Mouse (Mus musculus): Measurements from ENCODE around the gene Klf17. TPM values are rescaled to one million over a fixed set of nuclear protein-coding genes. Genes with fewer than 3 reads are reported as not detected.

The Klf17 gene
- polyA plus RNA-seq (2015; fragmentation: Nextera tagmentation; extraction: Ambion mirVana): not detected in 2 replicates

DNA sequence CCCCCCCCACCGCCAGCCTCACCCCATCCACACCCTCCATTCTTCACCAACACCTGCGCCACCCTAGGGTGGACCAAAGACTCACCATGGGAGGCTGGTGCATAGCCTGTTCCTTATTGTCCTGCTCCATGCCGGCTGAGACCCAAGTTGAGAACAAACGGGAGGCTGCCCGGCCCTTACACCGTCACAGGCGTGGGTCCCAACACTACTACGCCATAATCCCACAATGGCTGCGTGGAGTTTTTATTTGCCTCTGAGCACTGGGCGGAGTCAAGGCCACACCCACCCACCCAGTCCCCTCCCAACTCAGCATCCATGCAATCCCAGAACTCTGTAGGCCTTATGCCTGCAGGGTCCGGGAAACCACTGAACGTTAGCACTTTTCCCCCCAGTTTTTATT, at the start of gene Klf17:
Gene Klf17, minus strand, starts transcription at position 233 of the 400 bp plus-strand sequence.
- Histone ChIP-seq H3K9me3 (replicated peaks; ENCODE audit: control insufficient read depth, low read length, poor library complexity, severe bottlenecking) (no peaks in the 10 kb centered on the region), H3K4me1 (ENCODE audit: control insufficient read depth, insufficient read depth, low read length) (no peaks in the 10 kb centered on the region), H3K27me3 (ENCODE audit: control insufficient read depth, insufficient read depth, low read depth, low read length) (no peaks in the 10 kb centered on the region), H3K4me2 (ENCODE audit: low read length) (no peak within 1 kb of the TSS), H3K27ac (ENCODE audit: low read length) (no peak within 1 kb of the TSS), H3K4me3 (ENCODE audit: low read depth, low read length) (no peak within 1 kb of the TSS), H3K9ac (ENCODE audit: low read depth, low read length) (no peak within 1 kb of the TSS), H3K36me3 (ENCODE audit: control insufficient read depth, insufficient read depth, low read length) (no peaks in the 10 kb centered on the region)
- ATAC-seq: no peak
- WGBS: 67% methylated on average over 11 of the region's 12 CpGs

DNA sequence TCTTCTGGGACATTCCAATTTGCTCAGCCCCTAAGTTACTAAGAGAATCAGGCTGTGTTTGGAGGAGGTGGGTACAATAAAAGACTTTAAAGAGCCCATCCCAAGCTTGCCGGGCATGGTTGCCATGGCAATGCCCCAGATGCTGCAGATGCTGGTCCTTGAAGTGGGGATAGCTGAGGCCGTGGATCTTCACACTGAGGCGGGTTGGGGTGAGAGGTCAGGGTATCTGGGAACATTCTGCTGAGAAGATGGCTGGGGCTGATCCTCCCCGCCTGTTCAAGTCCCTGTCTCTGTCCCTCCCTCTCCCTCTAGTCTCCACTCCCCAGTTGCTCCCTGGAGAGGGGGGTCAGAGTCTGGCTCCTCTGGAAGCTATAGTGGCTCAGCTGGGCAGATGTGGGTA, 48.9 kb upstream of the Klf17 start:
- Histone ChIP-seq H3K27me3 (ENCODE audit: control insufficient read depth, insufficient read depth, low read depth, low read length) (no peaks in the 10 kb centered on the region), H3K4me3 (ENCODE audit: low read depth, low read length) (no peak overlapping the region), H3K36me3 (ENCODE audit: control insufficient read depth, insufficient read depth, low read length) (no peaks in the 10 kb centered on the region), H3K9ac (ENCODE audit: low read depth, low read length) (no peak overlapping the region), H3K4me2 (ENCODE audit: low read length) (no peak overlapping the region), H3K27ac (ENCODE audit: low read length) (no peak overlapping the region), H3K9me3 (replicated peaks; ENCODE audit: control insufficient read depth, low read length, poor library complexity, severe bottlenecking) (no peaks in the 10 kb centered on the region), H3K4me1 (ENCODE audit: control insufficient read depth, insufficient read depth, low read length) (no peaks in the 10 kb centered on the region)
- no peak for ATAC-seq
- WGBS: 27% methylated on average over 4 of the region's 4 CpGs

DNA sequence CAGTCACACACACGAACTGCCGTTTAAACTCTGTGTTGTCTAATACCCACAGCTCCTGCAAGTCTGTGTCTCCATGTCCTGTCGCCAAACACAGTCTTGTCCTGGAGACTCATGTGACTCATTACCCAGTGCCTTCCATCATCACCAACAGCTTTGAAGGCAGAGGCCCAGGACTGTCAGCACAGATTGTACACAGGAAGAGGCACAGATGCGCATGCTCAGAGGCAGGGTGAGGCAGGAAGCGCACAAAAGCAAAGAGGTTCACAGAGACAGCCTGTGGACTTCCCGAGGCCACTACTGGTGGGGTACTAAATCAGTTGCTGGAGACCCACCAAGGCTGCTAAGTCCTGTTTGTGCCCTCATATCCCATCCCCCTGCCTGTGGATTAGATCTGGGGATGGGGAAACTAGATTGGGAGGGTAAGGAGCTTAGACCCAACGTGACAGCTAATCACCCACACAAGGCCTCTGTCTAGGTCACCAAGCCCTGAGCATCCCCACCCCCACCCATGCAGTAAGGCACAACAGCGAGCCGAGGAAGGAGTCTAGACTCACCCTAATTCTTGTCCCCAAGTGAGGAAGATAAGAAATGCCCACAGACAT, 48.2 kb upstream of the Klf17 start:
- Histone ChIP-seq H3K4me2 (ENCODE audit: low read length) (no peak overlapping the region), H3K4me3 (ENCODE audit: low read depth, low read length) (no peak overlapping the region), H3K36me3 (ENCODE audit: control insufficient read depth, insufficient read depth, low read length) (no peaks in the 10 kb centered on the region), H3K27me3 (ENCODE audit: control insufficient read depth, insufficient read depth, low read depth, low read length) (no peaks in the 10 kb centered on the region), H3K9me3 (replicated peaks; ENCODE audit: control insufficient read depth, low read length, poor library complexity, severe bottlenecking) (no peaks in the 10 kb centered on the region), H3K9ac (ENCODE audit: low read depth, low read length) (no peak overlapping the region), H3K27ac (ENCODE audit: low read length) (no peak overlapping the region), H3K4me1 (ENCODE audit: control insufficient read depth, insufficient read depth, low read length) (no peaks in the 10 kb centered on the region)
- WGBS: 69% methylated on average over 9 of the region's 9 CpGs
- no peak for ATAC-seq

DNA sequence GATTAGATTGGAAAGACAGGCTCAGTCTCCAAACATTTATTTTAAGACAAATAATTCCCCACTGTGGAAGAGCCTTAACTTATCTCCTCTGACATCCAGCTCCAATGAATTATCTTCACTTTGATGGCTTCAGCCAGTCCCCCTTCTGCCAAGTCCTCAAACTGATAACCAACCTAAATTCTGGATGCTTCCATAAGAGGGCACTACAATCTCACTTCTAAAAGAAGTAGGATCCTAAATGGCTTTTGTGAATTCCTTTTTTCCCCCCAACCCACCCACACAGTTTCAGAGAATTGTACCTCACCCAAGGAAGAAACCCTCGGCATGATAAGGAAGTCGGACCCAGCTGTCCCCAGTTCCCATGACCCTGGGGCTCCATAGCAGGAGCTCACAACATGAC, 45.5 kb upstream of the Klf17 start:
- Histone ChIP-seq H3K27me3 (ENCODE audit: control insufficient read depth, insufficient read depth, low read depth, low read length) (no peaks in the 10 kb centered on the region), H3K4me2 (ENCODE audit: low read length) (no peak overlapping the region), H3K36me3 (ENCODE audit: control insufficient read depth, insufficient read depth, low read length) (no peaks in the 10 kb centered on the region), H3K4me3 (ENCODE audit: low read depth, low read length) (no peak overlapping the region), H3K9me3 (replicated peaks; ENCODE audit: control insufficient read depth, low read length, poor library complexity, severe bottlenecking) (no peaks in the 10 kb centered on the region), H3K27ac (ENCODE audit: low read length) (no peak overlapping the region), H3K4me1 (ENCODE audit: control insufficient read depth, insufficient read depth, low read length) (no peaks in the 10 kb centered on the region), H3K9ac (ENCODE audit: low read depth, low read length) (no peak overlapping the region)
- 62% methylated on average over 2 of the region's 2 CpGs for WGBS
- no peak for ATAC-seq

DNA sequence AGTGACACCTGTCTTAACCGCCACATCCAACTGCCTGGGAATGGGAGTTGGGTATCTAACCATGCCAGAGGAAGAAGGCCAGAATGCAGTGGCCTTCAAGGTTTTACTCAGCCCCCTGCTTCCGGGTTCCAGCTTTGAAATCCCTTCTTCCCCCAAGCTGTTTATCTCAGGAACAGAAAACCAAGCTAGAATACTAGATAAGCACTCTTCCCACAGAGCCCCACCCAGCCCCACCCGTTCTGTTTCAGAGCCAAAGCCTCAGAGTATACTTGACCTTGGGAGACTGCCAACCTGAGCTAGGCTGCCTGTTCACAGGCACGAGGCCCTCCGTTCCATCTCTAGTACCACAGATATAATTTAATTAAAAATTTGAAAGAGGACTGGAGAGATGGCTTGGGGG, 41.5 kb upstream of the Klf17 start:
- Histone ChIP-seq H3K9ac (ENCODE audit: low read depth, low read length) (no peak overlapping the region), H3K4me1 (ENCODE audit: control insufficient read depth, insufficient read depth, low read length) (no peaks in the 10 kb centered on the region), H3K27ac (ENCODE audit: low read length) (no peak overlapping the region), H3K9me3 (replicated peaks; ENCODE audit: control insufficient read depth, low read length, poor library complexity, severe bottlenecking) (no peaks in the 10 kb centered on the region), H3K27me3 (ENCODE audit: control insufficient read depth, insufficient read depth, low read depth, low read length) (no peaks in the 10 kb centered on the region), H3K4me2 (ENCODE audit: low read length) (no peak overlapping the region), H3K36me3 (ENCODE audit: control insufficient read depth, insufficient read depth, low read length) (no peaks in the 10 kb centered on the region), H3K4me3 (ENCODE audit: low read depth, low read length) (no peak overlapping the region)
- WGBS: 79% methylated on average over 5 of the region's 5 CpGs
- no peak for ATAC-seq

DNA sequence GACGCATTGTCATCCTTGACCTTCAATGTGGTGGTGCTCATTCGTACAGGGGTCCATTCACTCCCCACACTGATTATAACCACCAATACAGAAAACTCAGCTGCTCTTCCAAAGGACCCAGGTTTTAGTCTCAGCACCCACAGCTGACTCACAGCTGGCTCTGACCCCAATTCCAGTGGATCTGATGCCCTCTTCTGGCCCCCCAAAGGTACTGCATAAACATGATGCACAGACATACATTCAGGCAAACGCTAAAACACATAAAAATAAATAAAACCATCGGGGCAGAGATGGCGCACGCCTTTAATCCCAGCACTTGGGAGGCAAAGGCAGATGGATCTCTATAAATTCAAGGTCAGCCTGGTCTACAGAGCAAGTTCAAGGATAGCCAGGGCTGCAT, 34.5 kb upstream of the Klf17 start:
- Histone ChIP-seq H3K4me2 (ENCODE audit: low read length) (no peak overlapping the region), H3K27me3 (ENCODE audit: control insufficient read depth, insufficient read depth, low read depth, low read length) (no peaks in the 10 kb centered on the region), H3K4me1 (ENCODE audit: control insufficient read depth, insufficient read depth, low read length) (no peaks in the 10 kb centered on the region), H3K36me3 (ENCODE audit: control insufficient read depth, insufficient read depth, low read length) (no peaks in the 10 kb centered on the region), H3K4me3 (ENCODE audit: low read depth, low read length) (no peak overlapping the region), H3K9ac (ENCODE audit: low read depth, low read length) (no peak overlapping the region), H3K27ac (ENCODE audit: low read length) (no peak overlapping the region), H3K9me3 (replicated peaks; ENCODE audit: control insufficient read depth, low read length, poor library complexity, severe bottlenecking) (no peaks in the 10 kb centered on the region)
- no peak for ATAC-seq
- 79% methylated on average over 6 of the region's 6 CpGs for WGBS

DNA sequence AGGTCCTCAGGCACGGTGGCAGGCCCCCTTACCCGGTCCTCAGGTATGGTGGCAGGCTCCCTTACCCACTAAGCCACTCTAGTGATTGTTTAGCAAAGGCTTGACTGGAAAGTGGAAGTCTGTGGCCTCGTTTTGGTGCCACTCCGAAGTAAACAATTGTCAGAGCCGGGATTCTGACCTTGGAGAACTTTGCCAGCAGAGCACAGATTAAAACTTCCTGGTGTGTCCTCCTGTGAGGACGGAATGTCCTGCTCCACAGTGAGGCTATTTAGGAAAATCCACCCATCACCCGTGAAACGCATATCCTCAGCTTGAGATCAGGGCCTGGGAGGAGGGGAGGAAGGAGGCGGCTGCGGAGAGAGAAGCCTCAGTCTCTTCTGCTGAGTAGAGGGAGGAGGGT, 22.9 kb upstream of the Klf17 start:
- H3K27ac ChIP-seq (ENCODE audit: low read length): no peak overlapping the region
- H3K36me3 ChIP-seq (ENCODE audit: control insufficient read depth, insufficient read depth, low read length): no peaks in the 10 kb centered on the region
- H3K9ac ChIP-seq (ENCODE audit: low read depth, low read length): no peak overlapping the region
- 67% methylated on average over 10 of the region's 10 CpGs for WGBS
- H3K4me1 ChIP-seq (ENCODE audit: control insufficient read depth, insufficient read depth, low read length): no peaks in the 10 kb centered on the region
- H3K27me3 ChIP-seq (ENCODE audit: control insufficient read depth, insufficient read depth, low read depth, low read length): no peaks in the 10 kb centered on the region
- H3K4me3 ChIP-seq (ENCODE audit: low read depth, low read length): no peak overlapping the region
- no peak overlapping the region for H3K4me2 ChIP-seq (ENCODE audit: low read length)
- no peaks in the 10 kb centered on the region for H3K9me3 ChIP-seq (replicated peaks; ENCODE audit: control insufficient read depth, low read length, poor library complexity, severe bottlenecking)
- no peak for ATAC-seq

DNA sequence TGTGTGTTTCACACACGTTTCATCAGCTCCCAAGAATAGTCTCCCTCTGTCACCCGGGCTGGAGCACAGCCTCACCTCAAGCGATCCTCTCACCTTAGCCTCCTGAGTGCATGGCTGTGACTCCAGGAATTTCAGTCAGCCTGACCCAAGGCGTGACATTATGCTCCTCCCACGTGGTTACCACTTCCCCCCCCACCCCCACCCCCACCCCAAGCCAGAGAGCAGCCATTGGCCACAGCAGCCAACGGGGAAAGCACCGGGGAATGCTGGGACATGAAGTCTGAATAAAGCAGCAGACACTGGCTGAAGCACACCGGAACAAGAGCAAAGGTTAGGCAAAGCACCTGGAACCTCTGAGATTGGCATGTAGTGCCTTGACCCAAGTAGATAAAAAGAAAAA, 21.5 kb upstream of the Klf17 start:
- WGBS: 32% methylated on average over 8 of the region's 8 CpGs
- Histone ChIP-seq H3K27me3 (ENCODE audit: control insufficient read depth, insufficient read depth, low read depth, low read length) (no peaks in the 10 kb centered on the region), H3K36me3 (ENCODE audit: control insufficient read depth, insufficient read depth, low read length) (no peaks in the 10 kb centered on the region), H3K4me2 (ENCODE audit: low read length) (0 out of 2 replicates have a peak overlapping the region, but pooled peaks have one; percentile 10), H3K4me3 (ENCODE audit: low read depth, low read length) (no peak overlapping the region), H3K27ac (ENCODE audit: low read length) (no peak overlapping the region), H3K9ac (ENCODE audit: low read depth, low read length) (no peak overlapping the region), H3K9me3 (replicated peaks; ENCODE audit: control insufficient read depth, low read length, poor library complexity, severe bottlenecking) (no peaks in the 10 kb centered on the region), H3K4me1 (ENCODE audit: control insufficient read depth, insufficient read depth, low read length) (no peaks in the 10 kb centered on the region)
- ATAC-seq: peak; percentile 64

DNA sequence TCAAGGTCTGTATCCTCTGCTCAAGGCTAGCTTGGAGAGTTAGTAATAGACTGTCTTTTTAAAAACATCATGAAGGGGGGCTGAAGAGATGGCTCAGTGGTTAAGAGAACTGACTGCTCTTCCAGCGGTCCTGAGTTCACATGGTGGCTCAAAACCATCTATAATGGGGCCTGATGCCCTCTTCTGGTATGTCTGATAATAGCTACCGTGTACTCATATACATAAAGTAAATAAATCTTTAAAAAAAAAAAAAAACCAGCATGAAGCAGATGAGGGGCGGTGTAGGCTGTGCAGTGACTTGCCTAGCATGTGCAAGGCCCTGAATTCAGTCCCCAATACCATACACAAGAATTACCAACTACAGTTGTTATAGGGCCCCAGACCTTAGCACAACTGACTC, 17.5 kb upstream of the Klf17 start:
- H3K9me3 ChIP-seq (replicated peaks; ENCODE audit: control insufficient read depth, low read length, poor library complexity, severe bottlenecking): no peaks in the 10 kb centered on the region
- H3K4me2 ChIP-seq (ENCODE audit: low read length): no peak overlapping the region
- ATAC-seq: no peak
- H3K4me1 ChIP-seq (ENCODE audit: control insufficient read depth, insufficient read depth, low read length): no peaks in the 10 kb centered on the region
- H3K9ac ChIP-seq (ENCODE audit: low read depth, low read length): no peak overlapping the region
- H3K4me3 ChIP-seq (ENCODE audit: low read depth, low read length): no peak overlapping the region
- WGBS: 88% methylated on average over 3 of the region's 3 CpGs
- no peaks in the 10 kb centered on the region for H3K27me3 ChIP-seq (ENCODE audit: control insufficient read depth, insufficient read depth, low read depth, low read length)
- H3K27ac ChIP-seq (ENCODE audit: low read length): no peak overlapping the region
- H3K36me3 ChIP-seq (ENCODE audit: control insufficient read depth, insufficient read depth, low read length): no peaks in the 10 kb centered on the region

Data from midbrain, embryonic 16.5 days (tissue).